Mouse (Mus musculus) cerebellum, postnatal 10 days (tissue): ENCODE results near the gene Cdc42bpg.
"Not testable (repeated sequence)": the region's sequence is repeated elsewhere in the genome, so short reads cannot be mapped to it uniquely, and the experiment has no call there.

Experiments used
- DNase-seq, 2 experiments: peaks; one replicate each; pipeline ENCODE4 v3.0.0; 2021; ENCODE audit warnings: mixed read lengths in 2 of 2

The Cdc42bpg gene

DNA sequence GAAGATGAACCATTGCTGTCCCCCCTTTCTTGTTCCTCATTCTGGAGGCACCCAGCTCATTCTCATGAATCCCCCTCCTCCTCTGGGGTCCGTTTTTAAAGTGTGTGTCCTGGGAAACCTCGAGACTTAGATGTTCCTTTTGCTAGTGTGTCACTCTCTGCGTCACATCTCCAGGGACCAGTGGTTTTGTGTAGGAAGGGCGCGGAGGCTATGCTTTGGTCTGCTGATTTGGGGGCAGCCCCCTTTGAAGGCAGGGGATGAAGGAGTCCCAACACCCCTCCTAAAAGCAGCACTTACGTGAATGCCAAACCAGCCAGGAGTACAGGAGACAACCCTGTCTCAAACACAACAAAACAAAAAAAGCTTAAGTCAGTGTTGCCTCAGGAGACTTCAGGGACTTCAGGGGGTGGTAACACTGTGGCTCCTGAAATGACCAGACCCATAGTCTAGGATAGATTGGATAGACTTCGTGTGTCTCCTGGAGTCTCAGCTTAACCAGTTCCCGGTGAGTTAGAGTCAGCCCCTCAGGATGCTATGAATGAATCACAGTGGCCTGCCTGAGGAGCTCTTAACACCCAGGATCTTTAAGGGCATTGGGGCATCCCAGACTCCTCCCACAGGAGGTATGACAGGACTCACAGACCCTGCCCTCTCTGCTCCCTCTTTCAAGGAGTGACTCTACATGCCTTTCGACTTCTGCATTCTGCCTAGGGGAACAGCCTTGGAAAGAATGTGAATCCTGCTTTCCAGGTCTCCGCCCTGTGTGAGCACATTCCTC is 28.4 kb upstream of the Cdc42bpg start:
- peak; percentile 41 to 45 for DNase-seq

DNA sequence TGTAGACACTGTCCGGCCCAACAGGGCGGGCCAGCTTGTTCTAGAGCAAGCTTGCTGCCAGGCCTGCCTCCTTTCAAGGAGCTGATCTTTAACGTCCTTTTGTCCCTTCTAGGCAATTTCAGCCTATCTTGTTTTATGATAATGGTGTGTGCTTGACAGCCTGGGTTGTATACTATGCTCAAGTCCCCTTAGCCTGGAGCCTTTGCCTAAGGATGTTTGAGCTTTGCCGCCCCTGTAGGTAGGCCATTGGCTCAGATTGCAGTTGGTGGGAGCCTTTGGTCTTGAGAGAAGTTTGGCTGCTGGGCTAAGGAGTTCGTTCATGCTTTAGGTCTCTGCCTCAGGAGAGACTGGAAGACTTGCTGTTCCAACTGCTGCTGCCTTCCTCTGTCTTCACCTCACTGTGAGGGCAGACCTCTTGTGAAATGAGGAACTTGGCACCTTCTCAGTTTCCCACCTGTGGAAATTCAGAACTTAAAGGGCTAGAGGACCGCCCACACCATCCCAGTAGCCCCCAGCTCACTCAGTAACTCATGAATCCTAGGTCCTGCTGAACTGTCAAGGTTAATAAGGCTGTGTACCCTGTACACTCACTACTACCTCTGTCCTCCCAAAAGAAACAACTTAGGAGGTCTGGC is 27.7 kb upstream of the Cdc42bpg start:
- DNase-seq = no peak

DNA sequence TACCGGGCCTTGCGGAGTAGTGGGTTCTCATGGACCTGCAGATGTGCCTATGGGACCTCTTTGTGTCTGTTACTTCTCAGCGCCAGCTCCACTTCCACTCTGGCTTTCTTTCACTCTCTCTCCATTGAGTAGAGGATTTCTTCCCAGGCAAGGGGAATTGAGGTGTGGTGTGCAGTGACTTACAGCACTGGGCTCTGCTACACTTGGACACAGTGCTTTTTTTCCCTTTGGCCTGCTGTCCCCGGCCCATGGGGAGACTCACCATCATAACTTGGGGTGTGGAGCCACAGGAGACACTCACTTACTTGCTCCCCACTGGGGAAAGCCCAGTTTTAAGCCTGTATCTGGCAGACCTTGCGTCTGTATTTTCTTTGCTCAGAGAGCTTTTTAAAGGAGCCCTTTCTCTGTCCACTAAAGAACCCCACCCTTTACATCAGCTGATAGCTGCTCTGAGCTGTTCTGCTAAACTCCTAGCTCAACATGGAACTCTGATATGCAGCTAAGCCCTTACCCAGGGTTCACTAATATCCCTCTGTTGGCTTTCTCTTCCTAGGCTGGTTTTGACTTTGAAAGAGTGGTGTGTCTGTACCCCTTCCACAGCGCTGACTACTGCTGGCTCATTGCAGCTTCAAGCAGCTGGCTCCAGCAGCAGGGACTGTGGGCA is 26.6 kb upstream of the Cdc42bpg start:
- DNase-seq = no peak

GRCm38 (mm10) chr19:6280554-6280953 is 25.7 kb upstream of the Cdc42bpg start:
- no peak for DNase-seq

DNA sequence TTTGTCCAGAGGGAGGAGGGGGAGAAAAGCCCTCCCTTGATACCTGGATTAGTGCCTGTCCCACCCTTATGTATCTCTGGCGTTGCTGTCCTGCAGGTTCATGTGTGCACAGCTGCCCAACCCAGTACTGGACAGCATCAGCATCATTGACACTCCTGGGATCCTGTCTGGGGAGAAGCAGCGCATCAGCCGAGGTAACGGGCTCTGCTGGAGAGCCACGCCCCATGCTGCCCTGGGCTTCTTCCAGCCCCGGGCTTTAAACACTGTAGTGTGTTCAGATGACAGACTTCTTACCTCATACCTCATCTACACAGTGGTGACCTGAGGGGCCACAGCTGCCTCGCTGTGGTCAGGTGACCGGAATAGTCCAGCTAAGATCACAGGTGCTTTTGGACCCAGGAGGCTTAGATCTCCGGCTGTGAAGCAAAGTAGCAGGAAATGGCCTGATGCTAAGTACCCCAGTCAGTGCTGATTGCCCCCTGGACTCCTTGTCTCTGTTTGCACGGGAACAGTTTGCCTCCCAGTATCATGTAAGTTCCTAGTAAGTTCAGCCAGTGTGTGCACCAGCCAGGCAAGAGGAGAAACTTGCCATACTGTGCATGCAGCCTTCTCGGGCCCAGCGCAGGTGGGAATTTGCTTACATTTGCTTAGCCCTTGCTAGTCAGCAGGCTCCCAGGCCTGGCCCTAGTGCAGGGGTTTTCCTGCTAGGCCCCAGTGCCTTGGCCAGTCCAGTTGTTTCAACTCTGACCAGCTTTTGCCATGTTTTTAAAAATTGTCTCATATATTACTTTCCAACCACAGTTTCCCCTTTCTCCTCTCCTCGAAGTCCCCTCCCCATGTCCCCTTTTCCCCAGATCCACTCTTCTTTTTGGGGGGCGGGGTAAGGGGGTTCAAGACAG is 24.9 kb upstream of the Cdc42bpg start:
- DNase-seq = no peak

- DNase-seq = no peak
These were observed 23.3 kb upstream of the Cdc42bpg start for GRCm38 (mm10) chr19:6283001-6283400.

DNA sequence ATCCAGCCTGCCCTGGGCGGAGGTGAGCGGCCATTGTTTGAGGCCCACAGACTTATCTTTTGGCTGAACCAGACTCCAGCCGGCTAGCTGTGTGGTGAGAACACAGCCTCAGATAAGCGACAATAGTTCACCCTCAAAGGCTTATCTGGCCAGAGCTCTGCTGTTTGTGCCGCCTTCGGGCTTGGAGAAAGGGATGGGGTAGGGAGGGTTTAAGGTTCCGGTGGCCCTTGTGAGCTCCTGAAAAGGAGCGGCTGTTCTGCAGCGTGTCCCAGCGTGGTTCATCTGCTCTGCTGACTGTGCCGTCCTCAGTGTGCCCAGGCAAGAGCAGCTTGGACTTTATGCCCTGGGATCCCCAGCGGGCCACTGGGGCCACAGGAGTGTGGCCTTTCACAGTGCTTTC is 21.8 kb upstream of the Cdc42bpg start:
- DNase-seq = no peak

GRCm38 (mm10) chr19:6285226-6285625 is 21.0 kb upstream of the Cdc42bpg start:
- DNase-seq = no peak

- DNase-seq = no peak
These were observed 20.4 kb upstream of the Cdc42bpg start for GRCm38 (mm10) chr19:6285632-6286433.

GRCm38 (mm10) chr19:6286434-6287401 is 19.5 kb upstream of the Cdc42bpg start:
- peak; percentile 69 to 82 for DNase-seq

GRCm38 (mm10) chr19:6288236-6288894 is 17.9 kb upstream of the Cdc42bpg start:
- DNase-seq = no peak

DNA sequence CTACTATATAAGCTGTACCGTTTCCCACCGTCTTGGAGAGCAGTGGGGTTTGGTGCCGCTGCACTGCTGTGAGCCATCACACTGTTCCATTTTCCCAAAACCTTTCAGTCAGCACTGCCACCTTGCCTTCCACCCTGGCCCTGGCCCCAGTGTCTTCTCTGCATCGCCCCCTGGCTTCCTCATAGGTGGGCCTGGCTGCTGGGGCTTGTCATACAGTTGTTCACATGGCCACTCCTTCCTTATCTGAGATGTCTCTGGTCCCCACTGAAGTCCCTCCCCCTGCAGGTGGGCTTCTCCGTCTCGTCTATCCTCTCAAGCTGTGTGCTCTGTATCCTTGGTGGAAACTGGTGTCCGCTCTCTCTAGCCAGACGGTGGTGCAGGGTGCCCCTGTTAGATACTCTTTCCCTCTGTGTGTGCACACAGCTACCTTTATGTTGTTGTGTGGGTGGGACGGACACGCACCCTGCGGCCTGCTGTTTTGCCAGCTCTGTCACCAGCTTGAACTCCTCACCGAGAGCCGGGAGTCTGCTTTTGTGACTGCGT is 16.5 kb upstream of the Cdc42bpg start:
- DNase-seq = no peak

GRCm38 (mm10) chr19:6290720-6291116 is 15.5 kb upstream of the Cdc42bpg start:
- not testable (repeated sequence) for DNase-seq

DNA sequence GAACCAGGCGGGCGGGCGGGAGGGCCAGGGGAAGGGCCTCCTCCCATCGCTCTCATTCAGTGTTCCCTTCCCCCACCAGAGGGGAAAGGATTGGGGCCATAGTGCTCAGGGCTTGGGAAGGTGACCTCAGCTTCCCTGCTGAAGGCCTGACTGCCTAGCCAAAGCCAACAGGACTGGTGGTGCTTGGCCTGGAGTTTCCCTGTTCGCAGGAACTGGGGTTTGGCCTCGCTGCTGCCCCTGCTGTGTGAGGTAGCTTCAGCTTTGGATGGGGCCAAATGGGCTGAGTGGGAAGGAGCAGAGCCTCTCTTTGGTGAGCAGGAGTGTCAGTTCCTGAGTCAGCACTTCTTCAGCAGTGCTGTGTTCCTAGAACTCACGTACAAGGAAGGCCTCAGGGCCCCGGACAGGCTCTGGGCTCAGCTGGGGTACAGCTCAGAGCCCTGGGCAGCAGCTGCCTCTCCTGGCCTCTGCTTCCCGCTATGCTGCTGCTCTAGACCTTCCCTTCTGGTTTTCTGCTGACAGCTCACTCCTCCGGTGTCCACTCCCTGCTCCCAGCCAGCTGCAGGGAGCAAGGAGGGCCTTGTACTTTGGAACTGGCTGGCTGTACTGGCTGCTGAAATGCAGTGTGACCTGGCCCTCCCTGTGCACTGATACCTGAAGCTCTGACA is 15.0 kb upstream of the Cdc42bpg start:
- DNase-seq = peak; percentile 60 to 72

- DNase-seq = no peak
These were observed 14.0 kb upstream of the Cdc42bpg start for GRCm38 (mm10) chr19:6292262-6292661.

- no peak for DNase-seq
These were observed 12.0 kb upstream of the Cdc42bpg start for GRCm38 (mm10) chr19:6294301-6294700.

- DNase-seq = no peak
These were observed 9.6 kb upstream of the Cdc42bpg start for GRCm38 (mm10) chr19:6296551-6297210.

DNA sequence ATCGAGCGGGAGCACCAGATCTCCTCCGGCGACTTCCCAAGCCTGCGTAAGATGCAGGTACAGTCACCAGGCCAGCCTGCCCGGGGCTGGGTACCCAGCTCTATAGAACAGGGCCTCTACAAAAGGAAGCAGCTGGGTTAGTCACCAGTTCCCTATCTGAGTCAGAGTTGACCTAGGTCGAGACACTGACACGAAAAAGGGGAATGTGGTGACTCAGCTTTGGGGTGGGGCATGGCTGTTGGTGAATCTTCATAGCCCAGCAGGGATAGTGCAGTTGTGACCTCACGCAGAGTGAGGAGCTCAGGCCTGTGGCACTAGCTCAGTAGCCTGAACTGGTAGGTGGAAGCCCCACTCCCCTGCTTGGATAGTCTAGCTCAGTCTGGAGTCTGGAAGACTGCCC is 8.6 kb upstream of the Cdc42bpg start:
- no peak for DNase-seq

- DNase-seq = no peak
These were observed 7.3 kb upstream of the Cdc42bpg start for GRCm38 (mm10) chr19:6299003-6299402.
